Mouse (Mus musculus): ENCODE results near the gene Aqp7. TPM values are rescaled to one million over a fixed set of nuclear protein-coding genes. Genes with fewer than 3 reads are reported as not detected.

The Aqp7 gene
- polyA plus RNA-seq, 1 experiment from 2014 or later, result not detected

- no peaks in the 10 kb centered on the region for H3K9me3 ChIP-seq (ENCODE audit: control insufficient read depth, low read length)
These were observed 23.8 kb upstream of the Aqp7 start for GRCm38 (mm10) chr4:41071500-41072429.

GRCm38 (mm10) chr4:41065196-41065595 is 17.3 kb upstream of the Aqp7 start:
- no peak overlapping the region for H3K9ac ChIP-seq (ENCODE audit: low read length)
- ATAC-seq (ENCODE audit: low FRiP score) (no peak), DNase-seq (ENCODE audit: low spot score, missing footprints) (no peak)
- no peak overlapping the region for H3K4me3 ChIP-seq (ENCODE audit: low read depth, low read length)
- H3K36me3 ChIP-seq (ENCODE audit: control insufficient read depth, insufficient read depth, low read length), result no peaks in the 10 kb centered on the region
- no peak overlapping the region for H3K27ac ChIP-seq (ENCODE audit: low read depth, low read length)
- no peak overlapping the region for H3K4me2 ChIP-seq
- H3K27me3 ChIP-seq (ENCODE audit: control insufficient read depth, insufficient read depth, low read length), result no peaks in the 10 kb centered on the region
- WGBS, result 86% methylated on average over 4 of the region's 4 CpGs
- no peaks in the 10 kb centered on the region for H3K4me1 ChIP-seq (ENCODE audit: control insufficient read depth, insufficient read depth, low read length)
- no peaks in the 10 kb centered on the region for H3K9me3 ChIP-seq (ENCODE audit: control insufficient read depth, low read length)

More at GRCm38 (mm10) chr4:41071500-41072429, 23.8 kb upstream of the Aqp7 start:
- Histone ChIP-seq H3K4me1 (ENCODE audit: control insufficient read depth, insufficient read depth, low read length) (no peaks in the 10 kb centered on the region), H3K4me2 (no peak overlapping the region), H3K36me3 (ENCODE audit: control insufficient read depth, insufficient read depth, low read length) (no peaks in the 10 kb centered on the region), H3K27me3 (ENCODE audit: control insufficient read depth, insufficient read depth, low read length) (no peaks in the 10 kb centered on the region), H3K27ac (ENCODE audit: low read depth, low read length) (no peak overlapping the region), H3K9ac (ENCODE audit: low read length) (no peak overlapping the region), H3K4me3 (ENCODE audit: low read depth, low read length) (no peak overlapping the region)
- ATAC-seq (ENCODE audit: low FRiP score) (no peak), DNase-seq (ENCODE audit: low spot score, missing footprints) (no peak)
- WGBS, result 87% methylated on average over 14 of the region's 14 CpGs

- ATAC-seq (ENCODE audit: low FRiP score) (no peak), DNase-seq (ENCODE audit: low spot score, missing footprints) (no peak)
- Histone ChIP-seq H3K36me3 (ENCODE audit: control insufficient read depth, insufficient read depth, low read length) (no peaks in the 10 kb centered on the region), H3K4me3 (ENCODE audit: low read depth, low read length) (no peak overlapping the region), H3K9me3 (ENCODE audit: control insufficient read depth, low read length) (no peaks in the 10 kb centered on the region), H3K9ac (ENCODE audit: low read length) (no peak overlapping the region), H3K4me1 (ENCODE audit: control insufficient read depth, insufficient read depth, low read length) (no peaks in the 10 kb centered on the region), H3K27ac (ENCODE audit: low read depth, low read length) (no peak overlapping the region), H3K4me2 (no peak overlapping the region), H3K27me3 (ENCODE audit: control insufficient read depth, insufficient read depth, low read length) (no peaks in the 10 kb centered on the region)
- WGBS, result 23% methylated on average over 16 of the region's 16 CpGs
These were observed 16.1 kb upstream of the Aqp7 start for GRCm38 (mm10) chr4:41063894-41064673.

- Histone ChIP-seq H3K27ac (ENCODE audit: low read depth, low read length) (no peak overlapping the region), H3K27me3 (ENCODE audit: control insufficient read depth, insufficient read depth, low read length) (no peaks in the 10 kb centered on the region), H3K4me1 (ENCODE audit: control insufficient read depth, insufficient read depth, low read length) (no peaks in the 10 kb centered on the region), H3K4me2 (no peak overlapping the region), H3K9ac (ENCODE audit: low read length) (no peak overlapping the region), H3K9me3 (ENCODE audit: control insufficient read depth, low read length) (no peaks in the 10 kb centered on the region), H3K4me3 (ENCODE audit: low read depth, low read length) (no peak overlapping the region), H3K36me3 (ENCODE audit: control insufficient read depth, insufficient read depth, low read length) (no peaks in the 10 kb centered on the region)
- no peak for ATAC-seq (ENCODE audit: low FRiP score)
- DNase-seq (ENCODE audit: low spot score, missing footprints), result no peak
- 65% methylated on average over 3 of the region's 3 CpGs for WGBS
These were observed 15.4 kb upstream of the Aqp7 start for GRCm38 (mm10) chr4:41063351-41063750.

- no peaks in the 10 kb centered on the region for H3K4me1 ChIP-seq (ENCODE audit: control insufficient read depth, insufficient read depth, low read length)
- no peak overlapping the region for H3K4me3 ChIP-seq (ENCODE audit: low read depth, low read length)
- no peak for DNase-seq (ENCODE audit: low spot score, missing footprints)
- ATAC-seq (ENCODE audit: low FRiP score), result no peak
- H3K27ac ChIP-seq (ENCODE audit: low read depth, low read length), result no peak overlapping the region
- H3K36me3 ChIP-seq (ENCODE audit: control insufficient read depth, insufficient read depth, low read length), result no peaks in the 10 kb centered on the region
- no peaks in the 10 kb centered on the region for H3K27me3 ChIP-seq (ENCODE audit: control insufficient read depth, insufficient read depth, low read length)
- H3K9me3 ChIP-seq (ENCODE audit: control insufficient read depth, low read length), result no peaks in the 10 kb centered on the region
- H3K4me2 ChIP-seq, result no peak overlapping the region
- 72% methylated on average over 6 of the region's 9 CpGs for WGBS
- H3K9ac ChIP-seq (ENCODE audit: low read length), result no peak overlapping the region
These were observed 9.4 kb upstream of the Aqp7 start for GRCm38 (mm10) chr4:41057361-41057760.

- no peak overlapping the region for H3K4me2 ChIP-seq
- ATAC-seq (ENCODE audit: low FRiP score), result no peak
- DNase-seq (ENCODE audit: low spot score, missing footprints), result no peak
- 69% methylated on average over 7 of the region's 7 CpGs for WGBS
- no peak overlapping the region for H3K27ac ChIP-seq (ENCODE audit: low read depth, low read length)
- no peaks in the 10 kb centered on the region for H3K4me1 ChIP-seq (ENCODE audit: control insufficient read depth, insufficient read depth, low read length)
- no peaks in the 10 kb centered on the region for H3K9me3 ChIP-seq (ENCODE audit: control insufficient read depth, low read length)
- no peaks in the 10 kb centered on the region for H3K27me3 ChIP-seq (ENCODE audit: control insufficient read depth, insufficient read depth, low read length)
- no peaks in the 10 kb centered on the region for H3K36me3 ChIP-seq (ENCODE audit: control insufficient read depth, insufficient read depth, low read length)
- no peak overlapping the region for H3K4me3 ChIP-seq (ENCODE audit: low read depth, low read length)
- no peak overlapping the region for H3K9ac ChIP-seq (ENCODE audit: low read length)
These were observed 8.9 kb upstream of the Aqp7 start for GRCm38 (mm10) chr4:41056742-41057332.

GRCm38 (mm10) chr4:41056253-41056652 is 8.3 kb upstream of the Aqp7 start:
- Histone ChIP-seq H3K36me3 (ENCODE audit: control insufficient read depth, insufficient read depth, low read length) (no peaks in the 10 kb centered on the region), H3K9ac (ENCODE audit: low read length) (no peak overlapping the region), H3K9me3 (ENCODE audit: control insufficient read depth, low read length) (no peaks in the 10 kb centered on the region), H3K27me3 (ENCODE audit: control insufficient read depth, insufficient read depth, low read length) (no peaks in the 10 kb centered on the region), H3K27ac (ENCODE audit: low read depth, low read length) (no peak overlapping the region), H3K4me2 (no peak overlapping the region), H3K4me3 (ENCODE audit: low read depth, low read length) (no peak overlapping the region), H3K4me1 (ENCODE audit: control insufficient read depth, insufficient read depth, low read length) (no peaks in the 10 kb centered on the region)
- 41% methylated on average over 1 of the region's 1 CpGs for WGBS
- DNase-seq (ENCODE audit: low spot score, missing footprints) (no peak), ATAC-seq (ENCODE audit: low FRiP score) (no peak)

- Histone ChIP-seq H3K36me3 (ENCODE audit: control insufficient read depth, insufficient read depth, low read length) (no peaks in the 10 kb centered on the region), H3K4me2 (no peak overlapping the region), H3K4me3 (ENCODE audit: low read depth, low read length) (no peak overlapping the region), H3K27ac (ENCODE audit: low read depth, low read length) (no peak overlapping the region), H3K27me3 (ENCODE audit: control insufficient read depth, insufficient read depth, low read length) (no peaks in the 10 kb centered on the region), H3K4me1 (ENCODE audit: control insufficient read depth, insufficient read depth, low read length) (no peaks in the 10 kb centered on the region), H3K9me3 (ENCODE audit: control insufficient read depth, low read length) (no peaks in the 10 kb centered on the region), H3K9ac (ENCODE audit: low read length) (no peak overlapping the region)
- 86% methylated on average over 13 of the region's 13 CpGs for WGBS
- DNase-seq (ENCODE audit: low spot score, missing footprints) (no peak), ATAC-seq (ENCODE audit: low FRiP score) (no peak)
These were observed 7.2 kb upstream of the Aqp7 start for GRCm38 (mm10) chr4:41055111-41055510.

- no peaks in the 10 kb centered on the region for H3K27me3 ChIP-seq (ENCODE audit: control insufficient read depth, insufficient read depth, low read length)
- H3K9me3 ChIP-seq (ENCODE audit: control insufficient read depth, low read length), result no peaks in the 10 kb centered on the region
- 83% methylated on average over 7 of the region's 7 CpGs for WGBS
- no peak overlapping the region for H3K27ac ChIP-seq (ENCODE audit: low read depth, low read length)
- no peak overlapping the region for H3K9ac ChIP-seq (ENCODE audit: low read length)
- DNase-seq (ENCODE audit: low spot score, missing footprints), result no peak
- H3K4me1 ChIP-seq (ENCODE audit: control insufficient read depth, insufficient read depth, low read length), result no peaks in the 10 kb centered on the region
- no peak overlapping the region for H3K4me2 ChIP-seq
- no peak for ATAC-seq (ENCODE audit: low FRiP score)
- no peaks in the 10 kb centered on the region for H3K36me3 ChIP-seq (ENCODE audit: control insufficient read depth, insufficient read depth, low read length)
- H3K4me3 ChIP-seq (ENCODE audit: low read depth, low read length), result no peak overlapping the region
These were observed 3.8 kb upstream of the Aqp7 start for GRCm38 (mm10) chr4:41051781-41052180.
